Mouse (Mus musculus) macrophage (primary cell): ENCODE measurements at regions not wholly inside any gene's neighbourhood (a gene's known extent, or its start where the extent isn't known, plus 50 kb on each side); places are given as distances from the start of the nearest gene placed in this dataset.

Source experiments
- H3K27ac ChIP-seq: fragments of 350-480 bp; formaldehyde crosslinking; 2 replicates; pipeline ENCODE4 v1.9.0; 2021
- H3K36me3 ChIP-seq: fragments of 350-480 bp; formaldehyde crosslinking; 2 replicates; pipeline ENCODE4 v1.9.0; 2021; ENCODE audit errors: inconsistent target
- H3K4me3 ChIP-seq: fragments of 350-480 bp; formaldehyde crosslinking; 2 replicates; pipeline ENCODE4 v1.9.0; 2021; ENCODE audit errors: inconsistent target
- H3K79me2 ChIP-seq: fragments of 350-480 bp; formaldehyde crosslinking; 2 replicates; pipeline ENCODE4 v1.9.0; 2021; ENCODE audit errors: inconsistent target
- WGBS: methylation state at CpG from one replicate; pipeline ENCODE4 v1.1.7; 2026; ENCODE audit warnings: inconsistent platforms; ENCODE audit not compliant: missing documents; 5-methylcytosine and 5-hydroxymethylcytosine counted together

GRCm38 (mm10) chr15:24635620-24636019, 777.9 kb downstream of the Basp1 start:
- H3K27ac ChIP-seq = no peak overlapping the region
- H3K79me2 ChIP-seq = no peaks in the 10 kb centered on the region
- H3K4me3 ChIP-seq = no peak overlapping the region
- no peaks in the 10 kb centered on the region for H3K36me3 ChIP-seq
- 88% methylated on average over 2 of the region's 2 CpGs for WGBS

DNA sequence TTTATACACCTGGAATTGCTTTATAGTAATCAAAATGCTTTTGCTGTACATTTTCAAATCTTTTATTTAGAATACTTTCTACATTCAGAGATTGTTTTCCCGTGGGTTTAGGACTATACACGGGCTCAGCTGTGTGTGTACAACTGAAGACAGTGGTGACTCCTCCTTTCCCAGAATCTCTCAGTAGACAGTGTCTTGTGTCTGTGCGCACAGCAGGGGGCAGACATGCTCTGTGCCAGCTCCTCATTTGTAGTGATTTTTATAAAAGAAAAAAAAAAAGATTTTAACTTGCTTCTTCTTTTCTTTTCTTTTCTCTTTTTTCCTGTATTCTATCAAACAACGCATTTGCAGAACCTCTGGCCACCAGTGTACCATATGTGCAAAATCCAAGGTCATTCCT, 817.3 kb downstream of the Basp1 start:
- Histone ChIP-seq H3K27ac (no peak overlapping the region), H3K79me2 (no peaks in the 10 kb centered on the region), H3K4me3 (no peak overlapping the region), H3K36me3 (no peaks in the 10 kb centered on the region)
- 38% methylated on average over 4 of the region's 4 CpGs for WGBS

DNA sequence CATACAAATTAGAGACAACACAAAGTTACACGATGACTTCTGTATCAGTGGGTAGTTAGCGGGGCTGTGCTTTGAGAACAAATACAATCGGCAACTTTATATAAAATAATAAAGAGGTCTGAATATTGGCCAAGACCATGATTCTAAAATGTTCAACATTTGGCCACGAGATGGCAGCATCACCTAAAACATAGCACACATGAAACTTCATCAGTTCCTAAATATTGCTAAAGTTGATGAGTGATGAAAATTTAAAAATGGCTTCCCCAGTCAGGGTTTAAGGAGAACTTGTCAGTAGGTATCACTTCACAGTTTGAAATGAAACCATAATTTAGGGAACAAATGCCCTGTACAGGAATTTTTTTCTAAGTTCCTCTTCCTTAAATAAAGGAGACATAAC, 824.6 kb downstream of the Basp1 start:
- Histone ChIP-seq H3K36me3 (no peaks in the 10 kb centered on the region), H3K79me2 (no peaks in the 10 kb centered on the region), H3K4me3 (no peak overlapping the region), H3K27ac (no peak overlapping the region)
- WGBS = 46% methylated on average over 4 of the region's 4 CpGs

GRCm38 (mm10) chr15:24566981-24567380, 846.6 kb downstream of the Basp1 start:
- 77% methylated on average over 3 of the region's 3 CpGs for WGBS
- Histone ChIP-seq H3K27ac (no peak overlapping the region), H3K79me2 (no peaks in the 10 kb centered on the region), H3K4me3 (no peak overlapping the region), H3K36me3 (no peaks in the 10 kb centered on the region)

DNA sequence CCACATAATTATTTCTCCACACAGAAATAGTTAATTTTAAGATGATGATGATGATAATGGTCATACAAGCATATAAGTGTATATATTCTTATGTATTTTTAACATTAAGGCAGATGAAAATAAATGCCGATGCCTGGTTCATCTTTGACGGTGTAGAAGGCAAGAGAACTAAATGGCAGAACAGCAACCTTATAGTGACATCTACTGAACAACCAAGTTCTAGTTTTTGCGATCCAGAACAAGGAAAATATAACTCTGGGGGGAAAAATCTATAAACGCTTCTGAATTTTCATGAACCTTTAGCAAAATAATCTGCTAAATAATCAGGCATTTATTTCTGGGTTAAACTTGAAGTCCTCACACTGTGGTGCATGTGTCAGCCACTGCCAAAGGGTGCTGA, 856.8 kb downstream of the Basp1 start:
- WGBS = 92% methylated on average over 3 of the region's 4 CpGs
- Histone ChIP-seq H3K27ac (no peak overlapping the region), H3K79me2 (no peaks in the 10 kb centered on the region), H3K4me3 (no peak overlapping the region), H3K36me3 (no peaks in the 10 kb centered on the region)

DNA sequence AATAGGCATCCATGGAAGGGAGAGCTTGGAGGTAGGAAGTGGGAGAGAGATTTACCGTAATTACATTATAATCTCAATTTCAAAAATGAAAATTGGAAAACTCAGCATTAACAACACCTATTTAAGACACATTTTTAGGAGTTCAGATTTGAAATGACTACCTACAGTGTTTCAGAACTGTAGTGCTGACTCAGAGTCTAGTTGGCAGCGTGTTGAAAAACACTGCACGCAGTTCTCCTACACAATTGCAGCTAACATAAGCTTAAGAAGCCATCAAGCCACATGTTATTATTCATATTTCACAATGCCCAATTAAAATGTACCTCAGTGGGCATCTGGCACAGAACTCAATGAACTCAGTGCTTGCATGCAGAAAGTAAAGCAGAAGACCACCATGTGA, 863.5 kb downstream of the Basp1 start:
- Histone ChIP-seq H3K79me2 (no peaks in the 10 kb centered on the region), H3K4me3 (no peak overlapping the region), H3K27ac (no peak overlapping the region), H3K36me3 (no peaks in the 10 kb centered on the region)
- WGBS = 86% methylated on average over 3 of the region's 3 CpGs

GRCm38 (mm10) chr15:24530065-24530464, 883.5 kb downstream of the Basp1 start:
- Histone ChIP-seq H3K36me3 (no peaks in the 10 kb centered on the region), H3K27ac (no peak overlapping the region), H3K4me3 (no peak overlapping the region), H3K79me2 (no peaks in the 10 kb centered on the region)
- WGBS = 82% methylated on average over 3 of the region's 3 CpGs

- WGBS = 76% methylated on average over 5 of the region's 5 CpGs
- H3K79me2 ChIP-seq = no peaks in the 10 kb centered on the region
Observed at GRCm38 (mm10) chr15:24527379-24527778, 886.2 kb downstream of the Basp1 start.

DNA sequence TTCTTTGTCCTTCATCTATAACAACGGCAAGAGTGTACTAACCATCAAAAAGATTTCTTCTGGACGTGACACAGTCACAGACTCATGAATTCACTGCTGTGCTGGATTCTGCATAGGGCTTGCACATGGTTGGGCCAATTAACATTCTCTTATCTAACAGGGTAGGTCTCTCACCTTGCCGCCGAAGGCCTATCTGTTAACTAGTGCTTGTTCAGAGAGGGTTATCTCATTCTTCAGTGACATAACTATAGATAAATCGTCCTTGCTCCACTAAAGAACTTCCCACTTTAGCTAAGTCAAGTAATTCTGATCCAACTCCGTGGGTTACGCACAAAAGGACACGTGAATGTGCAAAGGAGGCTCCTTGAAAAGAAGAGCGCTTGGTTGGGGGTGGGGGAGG, 899.6 kb downstream of the Basp1 start:
- 82% methylated on average over 9 of the region's 9 CpGs for WGBS
- H3K79me2 ChIP-seq = no peaks in the 10 kb centered on the region
- H3K4me3 ChIP-seq = no peak overlapping the region
- H3K36me3 ChIP-seq = no peaks in the 10 kb centered on the region
- H3K27ac ChIP-seq = no peak overlapping the region

More at GRCm38 (mm10) chr15:24527379-24527778, 886.2 kb downstream of the Basp1 start:
- Histone ChIP-seq H3K4me3 (no peak overlapping the region), H3K36me3 (no peaks in the 10 kb centered on the region), H3K27ac (no peak overlapping the region)

DNA sequence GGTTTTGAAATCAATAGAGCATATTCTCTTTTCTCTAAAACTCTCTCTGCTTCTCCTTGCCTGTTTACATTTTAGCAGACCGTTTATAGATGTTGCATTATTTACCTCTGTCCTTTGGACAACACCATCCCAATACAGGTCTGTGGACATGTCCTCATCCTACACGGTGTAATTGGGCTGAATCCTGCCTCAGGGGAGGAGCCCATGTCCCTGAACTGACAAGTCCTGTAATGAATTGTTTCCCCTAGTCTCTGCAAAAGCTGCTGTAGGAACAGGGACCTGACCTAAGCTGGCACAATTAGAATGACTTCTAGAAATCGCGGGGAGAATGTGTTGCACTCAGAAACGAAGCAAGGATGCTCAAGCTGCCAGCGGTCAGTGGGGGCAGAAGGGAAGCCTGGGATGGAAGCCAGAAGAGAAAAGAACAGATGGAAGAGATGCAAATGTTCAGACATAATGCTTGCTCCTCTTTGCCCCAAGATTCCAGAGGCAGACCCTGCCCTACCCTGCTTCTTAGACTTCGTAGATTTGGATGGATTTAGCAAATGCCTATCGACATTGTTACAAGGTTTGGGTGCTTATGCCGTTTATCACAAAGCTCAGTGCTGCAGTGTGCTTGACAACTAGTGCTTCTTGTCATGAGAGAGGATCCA, 911.5 kb downstream of the Basp1 start:
- WGBS = 81% methylated on average over 9 of the region's 9 CpGs
- H3K27ac ChIP-seq = no peak overlapping the region
- no peaks in the 10 kb centered on the region for H3K79me2 ChIP-seq
- H3K36me3 ChIP-seq = no peaks in the 10 kb centered on the region
- H3K4me3 ChIP-seq = no peak overlapping the region

GRCm38 (mm10) chr15:24486235-24486634, 927.3 kb downstream of the Basp1 start:
- 74% methylated on average over 2 of the region's 2 CpGs for WGBS
- H3K27ac ChIP-seq = no peak overlapping the region
- H3K4me3 ChIP-seq = no peak overlapping the region
- H3K79me2 ChIP-seq = no peaks in the 10 kb centered on the region
- H3K36me3 ChIP-seq = no peaks in the 10 kb centered on the region

- no peaks in the 10 kb centered on the region for H3K36me3 ChIP-seq
- 83% methylated on average over 1 of the region's 1 CpGs for WGBS
- H3K27ac ChIP-seq = no peak overlapping the region
- no peaks in the 10 kb centered on the region for H3K79me2 ChIP-seq
- no peak overlapping the region for H3K4me3 ChIP-seq
Observed at GRCm38 (mm10) chr15:24468239-24468638, 945.3 kb downstream of the Basp1 start.

- H3K36me3 ChIP-seq = no peaks in the 10 kb centered on the region
- H3K27ac ChIP-seq = no peak overlapping the region
- no peak overlapping the region for H3K4me3 ChIP-seq
- 100% methylated on average over 1 of the region's 1 CpGs for WGBS
- no peaks in the 10 kb centered on the region for H3K79me2 ChIP-seq
Observed at GRCm38 (mm10) chr15:24457726-24458125, 955.8 kb downstream of the Basp1 start.

DNA sequence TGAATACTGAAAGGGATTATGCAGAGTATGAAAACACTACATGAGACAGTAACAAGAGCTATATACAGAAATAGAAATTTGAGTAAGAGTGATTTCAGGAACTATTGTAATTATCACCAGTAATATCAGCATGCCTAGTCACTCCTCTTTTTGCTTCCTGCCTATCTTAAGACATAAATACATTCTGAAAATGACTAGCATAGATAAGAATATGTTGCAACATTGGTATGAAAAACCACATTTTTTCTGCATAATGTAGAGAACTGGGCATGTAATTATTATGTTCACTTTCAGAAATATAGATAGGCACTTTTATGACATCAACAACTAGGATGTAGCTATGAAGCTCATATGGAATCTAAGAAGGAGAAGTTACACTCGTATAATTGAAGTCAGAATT, 980.5 kb downstream of the Basp1 start:
- Histone ChIP-seq H3K79me2 (no peaks in the 10 kb centered on the region), H3K4me3 (no peak overlapping the region), H3K36me3 (no peaks in the 10 kb centered on the region), H3K27ac (no peak overlapping the region)
- 83% methylated on average over 1 of the region's 1 CpGs for WGBS

DNA sequence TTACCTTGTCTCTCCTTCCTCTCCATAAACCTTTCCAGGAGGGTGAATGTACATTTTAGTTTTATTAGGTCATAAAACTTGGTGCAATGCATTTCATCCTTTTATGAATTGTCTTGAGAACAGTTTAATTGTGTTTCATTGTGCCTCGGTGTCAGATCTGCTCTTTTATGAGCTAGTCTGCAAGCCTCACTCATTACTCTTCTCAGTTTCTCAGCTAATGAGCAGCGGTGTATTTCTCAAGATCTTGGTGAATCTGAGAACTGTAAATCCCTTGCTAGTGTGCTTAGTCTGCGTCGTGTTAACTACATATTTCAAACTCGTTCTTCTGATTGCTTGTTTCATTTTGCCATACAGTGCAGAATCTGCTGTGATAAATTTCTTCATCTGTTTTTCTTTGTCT, 984.4 kb downstream of the Basp1 start:
- Histone ChIP-seq H3K27ac (no peak overlapping the region), H3K79me2 (no peaks in the 10 kb centered on the region), H3K4me3 (no peak overlapping the region), H3K36me3 (no peaks in the 10 kb centered on the region)
- 88% methylated on average over 5 of the region's 5 CpGs for WGBS

DNA sequence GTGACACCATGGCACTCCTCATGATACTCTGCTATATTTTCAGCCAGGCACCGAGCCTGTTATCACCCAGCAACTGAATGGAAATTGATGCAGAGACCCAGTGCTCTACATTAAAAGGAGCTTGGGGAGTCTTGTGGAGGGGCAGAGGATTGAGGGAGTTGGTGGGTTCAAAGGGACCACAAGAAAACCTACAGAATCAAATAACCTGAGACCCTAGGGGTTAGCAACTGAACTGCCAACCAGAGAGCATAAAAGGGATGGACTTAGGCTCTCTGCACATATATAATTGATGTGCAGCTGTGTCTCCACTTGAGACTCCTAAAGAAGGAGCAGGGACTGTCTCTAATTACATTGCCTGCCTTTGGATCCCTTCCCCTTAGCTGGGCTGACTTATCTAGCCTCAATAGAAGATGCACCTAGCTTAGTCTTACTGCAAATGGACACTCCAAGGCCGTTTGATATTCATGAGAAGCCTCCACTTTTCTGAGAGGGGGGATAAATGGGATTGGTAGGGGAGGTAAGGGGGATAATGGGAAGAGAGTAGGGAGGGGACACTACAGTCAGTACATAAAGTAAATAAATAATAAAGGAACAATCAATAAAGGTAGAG, 991.1 kb downstream of the Basp1 start:
- H3K27ac ChIP-seq = no peak overlapping the region
- H3K4me3 ChIP-seq = no peak overlapping the region
- WGBS = 44% methylated on average over 2 of the region's 2 CpGs
- no peaks in the 10 kb centered on the region for H3K79me2 ChIP-seq
- H3K36me3 ChIP-seq = no peaks in the 10 kb centered on the region
